Mouse (Mus musculus) forebrain, embryonic 10.5 days (tissue): ENCODE data around the gene Mrpl44. TPM values are rescaled to one million over a fixed set of nuclear protein-coding genes. Genes with fewer than 3 reads are reported as not detected.

Experiments used
- DNase-seq: peaks from one replicate; pipeline ENCODE4 v3.0.0-alpha.2; 2017; ENCODE audit warnings: low spot score; ENCODE audit errors: extremely low spot score
- H3K27ac ChIP-seq: fragments of 300-500 bp; sonication (generic); 2 replicates; pipeline ENCODE4 v1.5.1; 2016; ENCODE audit warnings: mild to moderate bottlenecking
- H3K27me3 ChIP-seq: fragments of 300-500 bp; sonication (generic); 2 replicates; pipeline ENCODE4 v1.6.1; 2016; ENCODE audit warnings: mild to moderate bottlenecking; ENCODE audit not compliant: poor library complexity, severe bottlenecking
- H3K36me3 ChIP-seq: fragments of 300-500 bp; sonication (generic); replicated peaks from 2 replicates; pipeline ENCODE4 v1.6.1; 2016; ENCODE audit warnings: mild to moderate bottlenecking, moderate library complexity
- H3K4me1 ChIP-seq: fragments of 300-500 bp; sonication (generic); 2 replicates; pipeline ENCODE4 v1.6.1; 2016
- H3K4me3 ChIP-seq: fragments of 300-500 bp; sonication (generic); 2 replicates; pipeline ENCODE4 v1.5.1; 2016; ENCODE audit warnings: mild to moderate bottlenecking, moderate library complexity
- H3K9me3 ChIP-seq: fragments of 300-500 bp; sonication (generic); 2 replicates; pipeline ENCODE4 v1.6.1; 2016; ENCODE audit warnings: mild to moderate bottlenecking, moderate library complexity
- WGBS: fragments of 180-500 bp; shearing (Covaris S2); methylation state at CpG from one replicate; pipeline ENCODE4 v1.1.7; 2016; 5-methylcytosine and 5-hydroxymethylcytosine counted together
- polyA plus RNA-seq: library from polyadenylated mRNA; unstranded; fragments of >200 nt; fragmentation: Nextera tagmentation; extraction: Ambion mirVana; gene quantifications from 2 replicates; pipeline ENCODE4 v1.2.1, GENCODE M21; 2016

The Mrpl44 gene
- polyA plus RNA-seq, 1 experiment from 2014 or later, result 64.2 TPM

DNA sequence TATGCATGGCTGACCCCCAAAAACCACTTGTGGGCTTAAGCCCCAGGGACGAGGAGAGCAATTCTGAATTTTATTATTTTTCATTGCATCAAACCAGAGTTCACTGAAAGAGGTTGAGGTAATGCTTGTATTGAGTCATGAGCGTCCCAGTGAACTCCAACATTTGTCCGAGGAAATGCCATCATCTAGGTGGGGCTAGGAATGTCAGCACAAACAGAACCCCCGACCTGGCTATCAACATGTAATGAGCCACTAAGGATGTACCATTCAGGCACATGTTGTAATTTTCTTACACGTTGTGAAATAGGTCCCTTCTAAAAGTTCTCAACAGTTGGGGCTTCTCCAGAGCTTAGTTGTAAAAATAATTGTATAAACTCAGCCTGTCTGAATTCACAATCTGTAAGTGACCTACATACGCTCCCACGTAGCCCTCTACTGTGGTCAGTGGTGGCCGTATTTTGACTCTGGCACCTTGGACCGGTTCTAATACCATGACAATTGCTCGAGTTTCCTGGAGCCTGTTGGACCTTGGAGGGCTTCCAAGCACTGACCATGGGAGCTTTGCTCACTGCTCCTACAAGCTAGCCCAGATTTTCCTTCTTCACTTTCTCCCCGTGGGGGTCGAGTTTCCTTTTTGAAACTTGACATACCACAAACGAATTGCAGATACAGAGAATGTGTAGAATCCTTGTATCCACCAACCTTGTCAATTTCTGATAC, 47.1 kb downstream of the Mrpl44 start:
- H3K27ac ChIP-seq, result no peak overlapping the region
- 81% methylated on average over 13 of the region's 13 CpGs for WGBS

DNA sequence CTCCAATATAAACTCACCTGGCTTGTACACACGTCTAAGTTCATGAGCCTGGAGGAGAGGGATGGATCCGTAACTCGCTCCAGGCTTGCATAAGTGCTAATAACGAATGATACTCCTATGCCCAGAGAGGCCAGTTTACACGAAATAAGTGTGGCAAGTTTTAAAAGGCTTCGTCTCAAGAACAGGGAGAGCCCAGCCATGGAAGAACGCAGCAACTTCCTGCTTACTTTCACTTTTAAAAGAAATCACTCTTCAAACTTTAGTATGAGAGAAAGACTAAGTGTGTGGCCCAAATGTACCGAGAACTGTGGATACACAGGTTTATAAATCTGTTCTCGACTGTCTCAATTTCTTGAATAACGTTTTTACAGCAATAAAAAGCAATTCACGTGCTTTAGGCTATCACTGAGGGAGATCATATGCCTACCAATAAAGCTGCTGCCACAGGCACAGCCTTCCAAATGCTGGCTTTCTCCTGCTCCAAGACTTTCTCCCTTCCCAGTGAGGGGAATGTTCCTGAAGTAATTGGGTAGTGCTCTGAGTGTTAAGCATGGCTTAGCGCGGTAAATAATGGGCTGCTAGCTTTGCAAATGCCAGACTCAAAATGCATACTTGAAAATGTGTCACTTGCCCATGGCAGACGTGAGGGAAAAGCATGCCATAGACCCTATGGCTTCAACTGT, 48.3 kb downstream of the Mrpl44 start:
- peaks cover 4% of the 10 kb centered on the region; the same call in 1 of the 2 replicates for H3K36me3 ChIP-seq
- no peak overlapping the region for H3K4me3 ChIP-seq
- no peaks in the 10 kb centered on the region for H3K27me3 ChIP-seq
- peaks cover 16% of the 10 kb centered on the region for H3K4me1 ChIP-seq
- DNase-seq, result no peak
- H3K9me3 ChIP-seq, result no peaks in the 10 kb centered on the region
- no peak overlapping the region for H3K27ac ChIP-seq
- WGBS, result 85% methylated on average over 14 of the region's 14 CpGs

More for the DNA sequence above, 47.1 kb downstream of the Mrpl44 start:
- Histone ChIP-seq H3K9me3 (no peaks in the 10 kb centered on the region), H3K4me1 (peaks cover 16% of the 10 kb centered on the region), H3K36me3 (peaks cover 4% of the 10 kb centered on the region; the same call in 1 of the 2 replicates), H3K4me3 (no peak overlapping the region), H3K27me3 (no peaks in the 10 kb centered on the region)
- DNase-seq, result no peak

Other genes with a start within 250 kb of the Mrpl44 start
- gene Ap1s3, start 104.0 kb upstream of the Mrpl44 start, polyA plus RNA-seq, result 0.31 and 0.47 TPM in 2 replicates
- 37.8 and 38.3 TPM in 2 replicates for gene Wdfy1, start 125 bp downstream of the Mrpl44 start, polyA plus RNA-seq
- gene Serpine2, start 85.2 kb downstream of the Mrpl44 start, polyA plus RNA-seq, result 52.4 and 53.3 TPM in 2 replicates